Mouse (Mus musculus): ENCODE measurements at regions not wholly inside any gene's neighbourhood (a gene's known extent, or its start where the extent isn't known, plus 50 kb on each side); places are given as distances from the start of the nearest gene placed in this dataset.

- Histone ChIP-seq H3K36me3 (ENCODE audit: control insufficient read depth, insufficient read depth, low read length) (no peaks in the 10 kb centered on the region), H3K9ac (ENCODE audit: low read depth, low read length) (no peak overlapping the region), H3K27ac (ENCODE audit: low read length) (no peak overlapping the region), H3K4me3 (ENCODE audit: low read depth, low read length) (no peak overlapping the region), H3K9me3 (replicated peaks; ENCODE audit: control insufficient read depth, low read length, poor library complexity, severe bottlenecking) (no peaks in the 10 kb centered on the region), H3K4me2 (ENCODE audit: low read length) (no peak overlapping the region), H3K27me3 (ENCODE audit: control insufficient read depth, insufficient read depth, low read depth, low read length) (no peaks in the 10 kb centered on the region), H3K4me1 (ENCODE audit: control insufficient read depth, insufficient read depth, low read length) (peaks cover 7% of the 10 kb centered on the region; the same call in 1 of the 2 replicates)
- 93% methylated on average over 1 of the region's 1 CpGs for WGBS
- ATAC-seq = no peak
Measured at GRCm38 (mm10) chr6:49712980-49713379, 109.5 kb upstream of the Npy start.

GRCm38 (mm10) chr6:49716520-49716919 is 106.0 kb upstream of the Npy start:
- Histone ChIP-seq H3K9me3 (replicated peaks; ENCODE audit: control insufficient read depth, low read length, poor library complexity, severe bottlenecking) (no peaks in the 10 kb centered on the region), H3K27ac (ENCODE audit: low read length) (no peak overlapping the region), H3K4me1 (ENCODE audit: control insufficient read depth, insufficient read depth, low read length) (peaks cover 7% of the 10 kb centered on the region; the same call in 1 of the 2 replicates), H3K9ac (ENCODE audit: low read depth, low read length) (no peak overlapping the region), H3K36me3 (ENCODE audit: control insufficient read depth, insufficient read depth, low read length) (no peaks in the 10 kb centered on the region), H3K4me3 (ENCODE audit: low read depth, low read length) (no peak overlapping the region), H3K27me3 (ENCODE audit: control insufficient read depth, insufficient read depth, low read depth, low read length) (no peaks in the 10 kb centered on the region), H3K4me2 (ENCODE audit: low read length) (no peak overlapping the region)
- 3% methylated on average over 2 of the region's 2 CpGs for WGBS
- no peak for ATAC-seq

- H3K36me3 ChIP-seq (ENCODE audit: control insufficient read depth, insufficient read depth, low read length) = no peaks in the 10 kb centered on the region
- H3K9ac ChIP-seq (ENCODE audit: low read depth, low read length) = no peak overlapping the region
- no peak overlapping the region for H3K4me2 ChIP-seq (ENCODE audit: low read length)
- 22% methylated on average over 1 of the region's 1 CpGs for WGBS
- H3K4me1 ChIP-seq (ENCODE audit: control insufficient read depth, insufficient read depth, low read length) = peaks cover 7% of the 10 kb centered on the region; the same call in 1 of the 2 replicates
- no peak overlapping the region for H3K27ac ChIP-seq (ENCODE audit: low read length)
- H3K9me3 ChIP-seq (replicated peaks; ENCODE audit: control insufficient read depth, low read length, poor library complexity, severe bottlenecking) = no peaks in the 10 kb centered on the region
- ATAC-seq = no peak
- H3K27me3 ChIP-seq (ENCODE audit: control insufficient read depth, insufficient read depth, low read depth, low read length) = no peaks in the 10 kb centered on the region
- no peak overlapping the region for H3K4me3 ChIP-seq (ENCODE audit: low read depth, low read length)
Measured at GRCm38 (mm10) chr6:49716945-49717344, 105.6 kb upstream of the Npy start.

DNA sequence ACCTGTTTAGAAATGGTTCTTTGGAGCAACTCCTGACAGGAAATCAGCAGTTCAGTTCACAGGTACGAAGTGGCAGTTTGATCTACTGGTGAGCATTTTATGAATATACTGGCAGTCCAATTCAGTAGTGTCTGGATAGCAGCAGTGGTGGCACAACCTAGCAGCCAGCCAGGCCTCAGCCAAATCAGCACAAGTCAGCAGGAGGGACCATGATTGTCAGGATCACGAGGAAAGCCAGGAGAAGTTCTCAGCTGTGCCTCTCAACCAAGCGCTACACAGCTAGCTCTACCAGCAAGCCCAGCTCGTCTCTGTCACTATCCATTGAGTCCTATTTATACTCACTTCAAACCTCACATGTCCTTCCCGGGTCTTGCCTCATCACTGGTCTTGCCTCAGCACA is 89.3 kb upstream of the Npy start:
- Histone ChIP-seq H3K9ac (ENCODE audit: low read depth, low read length) (no peak overlapping the region), H3K27ac (ENCODE audit: low read length) (no peak overlapping the region), H3K4me1 (ENCODE audit: control insufficient read depth, insufficient read depth, low read length) (no peaks in the 10 kb centered on the region), H3K27me3 (ENCODE audit: control insufficient read depth, insufficient read depth, low read depth, low read length) (no peaks in the 10 kb centered on the region), H3K4me3 (ENCODE audit: low read depth, low read length) (no peak overlapping the region), H3K36me3 (ENCODE audit: control insufficient read depth, insufficient read depth, low read length) (no peaks in the 10 kb centered on the region), H3K4me2 (ENCODE audit: low read length) (no peak overlapping the region), H3K9me3 (replicated peaks; ENCODE audit: control insufficient read depth, low read length, poor library complexity, severe bottlenecking) (no peaks in the 10 kb centered on the region)
- WGBS = 90% methylated on average over 5 of the region's 5 CpGs
- ATAC-seq = no peak

DNA sequence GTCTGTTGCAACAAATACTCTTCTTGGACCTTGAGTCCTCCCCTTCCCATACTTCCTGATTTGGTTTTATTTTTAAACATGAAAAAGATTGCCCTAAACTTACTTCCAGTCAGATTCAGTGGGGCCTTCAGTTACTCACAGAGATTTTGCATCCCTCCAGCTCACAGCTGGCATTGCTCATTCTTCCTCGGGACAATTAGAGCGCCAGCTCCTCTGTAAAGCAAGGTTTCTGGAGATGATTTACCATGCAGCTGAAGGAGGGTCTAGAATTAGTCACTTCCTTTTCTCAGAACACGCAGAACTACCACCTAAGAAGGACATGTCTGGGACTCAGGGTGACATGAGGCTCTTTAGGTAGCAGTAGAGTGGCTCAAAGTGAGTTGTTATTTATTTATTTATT is 79.4 kb upstream of the Npy start:
- Histone ChIP-seq H3K9me3 (replicated peaks; ENCODE audit: control insufficient read depth, low read length, poor library complexity, severe bottlenecking) (no peaks in the 10 kb centered on the region), H3K4me3 (ENCODE audit: low read depth, low read length) (no peak overlapping the region), H3K4me1 (ENCODE audit: control insufficient read depth, insufficient read depth, low read length) (no peaks in the 10 kb centered on the region), H3K27me3 (ENCODE audit: control insufficient read depth, insufficient read depth, low read depth, low read length) (no peaks in the 10 kb centered on the region), H3K9ac (ENCODE audit: low read depth, low read length) (no peak overlapping the region), H3K27ac (ENCODE audit: low read length) (no peak overlapping the region), H3K4me2 (ENCODE audit: low read length) (no peak overlapping the region), H3K36me3 (ENCODE audit: control insufficient read depth, insufficient read depth, low read length) (no peaks in the 10 kb centered on the region)
- no peak for ATAC-seq
- WGBS = 95% methylated on average over 3 of the region's 3 CpGs

- WGBS = 50% methylated on average over 4 of the region's 4 CpGs
- H3K4me1 ChIP-seq (ENCODE audit: control insufficient read depth, insufficient read depth, low read length) = no peaks in the 10 kb centered on the region
- no peak overlapping the region for H3K4me2 ChIP-seq (ENCODE audit: low read length)
- ATAC-seq = no peak
- no peaks in the 10 kb centered on the region for H3K9me3 ChIP-seq (replicated peaks; ENCODE audit: control insufficient read depth, low read length, poor library complexity, severe bottlenecking)
- H3K4me3 ChIP-seq (ENCODE audit: low read depth, low read length) = no peak overlapping the region
- H3K27me3 ChIP-seq (ENCODE audit: control insufficient read depth, insufficient read depth, low read depth, low read length) = no peaks in the 10 kb centered on the region
- H3K9ac ChIP-seq (ENCODE audit: low read depth, low read length) = no peak overlapping the region
- H3K27ac ChIP-seq (ENCODE audit: low read length) = no peak overlapping the region
- H3K36me3 ChIP-seq (ENCODE audit: control insufficient read depth, insufficient read depth, low read length) = no peaks in the 10 kb centered on the region
Measured at GRCm38 (mm10) chr6:49745301-49745700, 77.2 kb upstream of the Npy start.

DNA sequence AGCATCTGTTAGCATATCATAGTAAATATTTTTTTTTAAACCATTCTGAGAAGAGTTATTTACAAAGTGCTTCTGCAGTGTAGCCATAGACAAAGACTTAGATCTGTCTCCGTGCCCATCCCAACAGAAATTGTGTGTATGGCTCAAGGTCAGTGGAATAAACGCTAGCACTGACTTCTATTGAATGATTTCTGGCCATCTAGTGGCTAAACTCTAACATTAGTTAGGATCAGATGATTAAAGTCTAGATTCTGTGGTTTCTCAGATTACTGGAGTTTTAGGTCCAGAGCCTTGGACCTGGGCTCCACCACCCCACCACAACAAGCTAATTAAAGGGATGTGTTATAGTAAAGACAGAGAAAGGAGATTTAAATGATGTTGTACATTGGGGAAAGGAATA is 72.0 kb upstream of the Npy start:
- Histone ChIP-seq H3K4me2 (ENCODE audit: low read length) (no peak overlapping the region), H3K9me3 (replicated peaks; ENCODE audit: control insufficient read depth, low read length, poor library complexity, severe bottlenecking) (no peaks in the 10 kb centered on the region), H3K4me3 (ENCODE audit: low read depth, low read length) (no peak overlapping the region), H3K27ac (ENCODE audit: low read length) (no peak overlapping the region), H3K36me3 (ENCODE audit: control insufficient read depth, insufficient read depth, low read length) (no peaks in the 10 kb centered on the region), H3K4me1 (ENCODE audit: control insufficient read depth, insufficient read depth, low read length) (no peaks in the 10 kb centered on the region), H3K9ac (ENCODE audit: low read depth, low read length) (no peak overlapping the region), H3K27me3 (ENCODE audit: control insufficient read depth, insufficient read depth, low read depth, low read length) (no peaks in the 10 kb centered on the region)
- WGBS = 46% methylated on average over 2 of the region's 2 CpGs
- no peak for ATAC-seq

DNA sequence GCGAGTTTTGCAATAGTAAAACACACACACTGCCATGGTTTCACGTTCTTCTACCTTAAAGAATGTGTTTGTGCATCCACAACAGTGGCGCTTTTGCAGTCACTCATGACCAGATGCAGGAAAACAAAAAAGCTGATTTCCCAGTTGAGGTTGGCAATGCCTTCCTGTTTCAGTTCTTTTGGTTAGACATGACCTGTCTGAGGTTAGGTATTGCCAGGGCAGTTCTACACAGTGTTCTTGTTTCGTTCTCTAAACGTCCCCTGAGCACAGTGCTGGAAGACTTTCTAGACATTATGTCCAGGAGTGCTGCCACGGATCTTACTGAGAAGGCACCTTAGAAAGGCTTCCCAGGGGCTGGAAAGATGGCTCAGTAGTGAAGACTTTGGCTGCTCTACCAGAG is 62.9 kb upstream of the Npy start:
- Histone ChIP-seq H3K36me3 (ENCODE audit: control insufficient read depth, insufficient read depth, low read length) (no peaks in the 10 kb centered on the region), H3K27me3 (ENCODE audit: control insufficient read depth, insufficient read depth, low read depth, low read length) (no peaks in the 10 kb centered on the region), H3K4me3 (ENCODE audit: low read depth, low read length) (no peak overlapping the region), H3K27ac (ENCODE audit: low read length) (no peak overlapping the region), H3K4me2 (ENCODE audit: low read length) (no peak overlapping the region), H3K9ac (ENCODE audit: low read depth, low read length) (no peak overlapping the region), H3K4me1 (ENCODE audit: control insufficient read depth, insufficient read depth, low read length) (no peaks in the 10 kb centered on the region), H3K9me3 (replicated peaks; ENCODE audit: control insufficient read depth, low read length, poor library complexity, severe bottlenecking) (no peaks in the 10 kb centered on the region)
- 92% methylated on average over 6 of the region's 6 CpGs for WGBS
- ATAC-seq = no peak

DNA sequence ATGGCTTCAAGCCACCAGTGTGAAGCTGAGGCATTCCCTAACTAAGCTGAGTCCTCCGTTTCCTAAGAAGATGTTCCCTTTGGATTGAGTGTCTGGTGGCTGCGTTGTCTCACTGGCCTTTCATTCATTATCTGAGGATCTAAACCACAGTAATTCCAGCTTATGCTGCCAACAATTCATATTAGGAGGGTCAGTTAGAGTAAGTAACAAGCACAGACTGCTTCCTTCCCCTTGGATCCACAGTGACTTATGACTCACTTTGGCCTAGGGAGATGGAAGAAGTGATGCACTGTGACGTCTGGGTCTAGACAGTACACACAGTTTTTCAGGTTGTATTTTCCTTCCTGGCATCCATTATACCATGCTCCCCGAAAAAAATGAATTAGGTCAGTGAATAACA is 57.8 kb upstream of the Npy start:
- 81% methylated on average over 4 of the region's 4 CpGs for WGBS

More for the DNA sequence above, 57.8 kb upstream of the Npy start:
- ATAC-seq = no peak
- Histone ChIP-seq H3K4me3 (ENCODE audit: low read depth, low read length) (no peak overlapping the region), H3K27me3 (ENCODE audit: control insufficient read depth, insufficient read depth, low read depth, low read length) (no peaks in the 10 kb centered on the region), H3K4me2 (ENCODE audit: low read length) (no peak overlapping the region), H3K4me1 (ENCODE audit: control insufficient read depth, insufficient read depth, low read length) (no peaks in the 10 kb centered on the region), H3K9me3 (replicated peaks; ENCODE audit: control insufficient read depth, low read length, poor library complexity, severe bottlenecking) (no peaks in the 10 kb centered on the region), H3K27ac (ENCODE audit: low read length) (no peak overlapping the region), H3K9ac (ENCODE audit: low read depth, low read length) (no peak overlapping the region), H3K36me3 (ENCODE audit: control insufficient read depth, insufficient read depth, low read length) (no peaks in the 10 kb centered on the region)

Measured in midbrain, embryonic 16.5 days (tissue).